In the genomic region with DNA sequence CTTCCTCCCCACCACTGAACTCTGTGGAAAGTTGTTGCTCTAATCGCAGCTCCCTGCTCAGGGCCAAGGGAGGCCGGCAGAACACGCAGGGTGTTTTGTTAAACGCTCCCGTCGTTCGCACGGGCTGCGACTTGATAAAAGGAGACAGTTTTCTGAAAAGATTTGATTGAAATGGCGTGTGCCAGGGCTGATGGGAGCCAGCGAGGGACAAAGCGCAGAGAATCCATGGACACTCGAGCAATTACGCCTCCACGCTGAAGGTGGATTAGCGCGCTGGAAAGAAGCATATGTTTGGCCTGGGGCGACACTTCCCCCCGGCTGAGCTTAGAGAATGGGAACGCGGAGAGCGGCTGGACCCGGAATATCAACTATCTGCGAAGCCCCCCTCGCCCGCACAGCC, we compare ENCODE assay signal across 12 mouse cellular contexts. TPM values are rescaled to one million over a fixed set of nuclear protein-coding genes. Genes with fewer than 3 reads are reported as not detected.
DNase-seq lines count a peak whose midpoint lies in the region; ATAC-seq and TF ChIP-seq lines count a peak whose summit lies in the region.
"Had no signal": no experiment of that assay in that cellular context is flagged by ENCODE, and none has a peak within 500 bp of the region (broad histone marks: within the 10 kb centered on the region; RNA-seq: fewer than 3 reads in every experiment).

No protein-coding gene starts in this region.

- 1% methylated on average over 26 of the region's 26 CpGs for WGBS in kidney, embryonic 16.5 days
- WGBS in forebrain, embryonic 14.5 days = under 1% methylated on average over 26 of the region's 26 CpGs
- WGBS in limb, embryonic 15.5 days = 2% methylated on average over 26 of the region's 26 CpGs
- WGBS in stomach, postnatal 0 days = 1% methylated on average over 26 of the region's 26 CpGs

- H3K9me3 ChIP-seq in kidney, embryonic 16.5 days (ENCODE audit: low read length) = no peaks in the 10 kb centered on the region
- no peaks in the 10 kb centered on the region for H3K9me3 ChIP-seq in forebrain, embryonic 14.5 days (replicated peaks; ENCODE audit: control insufficient read depth, low read length)
- H3K9me3 ChIP-seq in limb, embryonic 15.5 days = no peaks in the 10 kb centered on the region
- H3K9me3 ChIP-seq in stomach, postnatal 0 days (ENCODE audit: control insufficient read depth, low read length) = no peaks in the 10 kb centered on the region
- H3K9me3 ChIP-seq: G1E; liver, embryonic 15.5 days had no signal

- 0 out of 2 replicates have a peak overlapping the region, but pooled peaks have one; percentile 5 for H3K4me3 ChIP-seq in kidney, embryonic 16.5 days (ENCODE audit: low read length)
- H3K4me3 ChIP-seq in forebrain, embryonic 14.5 days (ENCODE audit: low read depth, low read length) = no peak overlapping the region
- H3K4me3 ChIP-seq in limb, embryonic 15.5 days = peak overlapping the region; percentile 19
- no peak overlapping the region for H3K4me3 ChIP-seq in stomach, postnatal 0 days (ENCODE audit: low read depth, low read length)
- H3K4me3 ChIP-seq: liver, embryonic 15.5 days had no signal

- no peaks in the 10 kb centered on the region for H3K36me3 ChIP-seq in kidney, embryonic 16.5 days (ENCODE audit: insufficient read depth, low read length)
- no peaks in the 10 kb centered on the region for H3K36me3 ChIP-seq in forebrain, embryonic 14.5 days (ENCODE audit: control insufficient read depth, insufficient read depth, low read length)
- no peaks in the 10 kb centered on the region for H3K36me3 ChIP-seq in limb, embryonic 15.5 days
- no peaks in the 10 kb centered on the region for H3K36me3 ChIP-seq in stomach, postnatal 0 days (ENCODE audit: control insufficient read depth, insufficient read depth, low read length)
- H3K36me3 ChIP-seq: G1E; liver, embryonic 15.5 days had no signal

- no peak overlapping the region for H3K27ac ChIP-seq in kidney, embryonic 16.5 days (ENCODE audit: low read length)
- no peak overlapping the region for H3K27ac ChIP-seq in forebrain, embryonic 14.5 days (ENCODE audit: low read depth, low read length)
- no peak overlapping the region for H3K27ac ChIP-seq in limb, embryonic 15.5 days
- no peak overlapping the region for H3K27ac ChIP-seq in stomach, postnatal 0 days (replicated peaks)
- H3K27ac ChIP-seq: liver, embryonic 15.5 days had no signal

- TF ChIP-seq CTCF in stomach, postnatal 0 days (IDR thresholded peaks at IDR 0.05; ENCODE audit: low read depth) = no peak

- H3K27me3 ChIP-seq in kidney, embryonic 16.5 days (ENCODE audit: insufficient read depth, low read length) = peaks cover 95% of the 10 kb centered on the region
- H3K27me3 ChIP-seq in forebrain, embryonic 14.5 days (replicated peaks; ENCODE audit: control insufficient read depth, insufficient read depth, low read length) = peaks cover 89% of the 10 kb centered on the region
- H3K27me3 ChIP-seq in limb, embryonic 15.5 days = peaks cover 91% of the 10 kb centered on the region
- peaks cover 29% of the 10 kb centered on the region; the same call in 1 of the 2 replicates for H3K27me3 ChIP-seq in stomach, postnatal 0 days (ENCODE audit: control insufficient read depth, insufficient read depth, low read length)

- DNase-seq in kidney, adult 8-10 months = no peak
- peak; percentile 78 for DNase-seq in forebrain, embryonic 14.5 days (ENCODE audit: low spot score)
- no peak for DNase-seq in stomach, postnatal 0 days (ENCODE audit: low spot score)
- DNase-seq in adrenal gland, postnatal 36 days = no peak
- no peak for DNase-seq in urinary bladder, postnatal 36 days (ENCODE audit: low spot score in 2 of 2)
- DNase-seq in gastrocnemius, postnatal 25 days = no peak
- DNase-seq: kidney, postnatal 36 days had no signal

- ATAC-seq in kidney, embryonic 16.5 days (ENCODE audit: low FRiP score, low TSS enrichment) = no peak
- ATAC-seq in forebrain, embryonic 14.5 days = peak; percentile 63
- ATAC-seq in limb, embryonic 15.5 days (ENCODE audit: insufficient number of reproducible peaks, low FRiP score, low TSS enrichment, low read depth) = no peak
- ATAC-seq in stomach, postnatal 0 days (ENCODE audit: low FRiP score, low TSS enrichment) = no peak

- 0 out of 2 replicates have a peak, but pooled peaks cover 7% of the 10 kb centered on the region for H3K4me1 ChIP-seq in kidney, embryonic 16.5 days (ENCODE audit: insufficient read depth, low read length)
- no peaks in the 10 kb centered on the region for H3K4me1 ChIP-seq in forebrain, embryonic 14.5 days (ENCODE audit: control insufficient read depth, insufficient read depth, low read length)
- peaks cover 28% of the 10 kb centered on the region for H3K4me1 ChIP-seq in limb, embryonic 15.5 days
- H3K4me1 ChIP-seq in stomach, postnatal 0 days (replicated peaks; ENCODE audit: control insufficient read depth, insufficient read depth) = no peaks in the 10 kb centered on the region
- H3K4me1 ChIP-seq: liver, embryonic 15.5 days had no signal

- no peak overlapping the region for H3K4me2 ChIP-seq in kidney, embryonic 16.5 days (replicated peaks; ENCODE audit: low read depth, low read length)
- H3K4me2 ChIP-seq in forebrain, embryonic 14.5 days (ENCODE audit: low read length) = peak overlapping the region; percentile 21; the same call in 1 of the 2 replicates
- peak overlapping the region; percentile 37 for H3K4me2 ChIP-seq in limb, embryonic 15.5 days
- H3K4me2 ChIP-seq in stomach, postnatal 0 days (replicated peaks; ENCODE audit: low read depth) = 0 out of 2 replicates have a peak overlapping the region, but pooled peaks have one; percentile 11
- H3K4me2 ChIP-seq: liver, embryonic 15.5 days had no signal

- no peak for TF ChIP-seq EP300 in stomach, postnatal 0 days (optimal IDR thresholded peaks at IDR 0.05)

- H3K9ac ChIP-seq in kidney, embryonic 16.5 days (replicated peaks; ENCODE audit: low read length) = no peak overlapping the region
- H3K9ac ChIP-seq in forebrain, embryonic 14.5 days (ENCODE audit: low read length) = no peak overlapping the region
- H3K9ac ChIP-seq in limb, embryonic 15.5 days = no peak overlapping the region
- H3K9ac ChIP-seq in stomach, postnatal 0 days (ENCODE audit: low read length) = no peak overlapping the region
- H3K9ac ChIP-seq: liver, embryonic 15.5 days had no signal

RNA-seq across cellular contexts. Expression of gene Tfap2a, which starts 29.3 kb away (rescaled TPM):
- polyA plus RNA-seq in kidney, embryonic 16.5 days (2015; fragmentation: Nextera tagmentation; extraction: Ambion mirVana) = 2.4 and 3.2 TPM in 2 replicates
- 0.20 and 0.41 TPM in 2 replicates for polyA plus RNA-seq in forebrain, embryonic 14.5 days (2014; fragmentation: Nextera tagmentation; extraction: Ambion mirVana)
- 12.8 and 14.8 TPM in 2 replicates for polyA plus RNA-seq in limb, embryonic 15.5 days (2015; fragmentation: Nextera tagmentation; extraction: Ambion mirVana)
- polyA plus RNA-seq in stomach, postnatal 0 days (2015; fragmentation: Nextera tagmentation; extraction: Ambion mirVana) = 3.4 and 3.7 TPM in 2 replicates
- total RNA-seq in adrenal gland, postnatal 36 days (2021) = under 1 TPM; 0.20 TPM
- not detected for total RNA-seq in gastrocnemius, postnatal 25 days (2021)
- polyA plus RNA-seq: heart, postnatal 0 days; liver, embryonic 15.5 days had no signal

Comparison
In these comparisons a context has a peak if more than half of its experiments do, and no peak if none do; other contexts are left out.
1. H3K4me3 ChIP-seq: peak in kidney, embryonic 16.5 days (single experiment) and limb, embryonic 15.5 days (single experiment); none in forebrain, embryonic 14.5 days (single experiment) and stomach, postnatal 0 days (single experiment).